Mouse (Mus musculus) lung, embryonic 16.5 days (tissue): ENCODE data around the gene B3galt5. TPM values are rescaled to one million over a fixed set of nuclear protein-coding genes. Genes with fewer than 3 reads are reported as not detected.
"Not testable (repeated sequence)": the region's sequence is repeated elsewhere in the genome, so short reads cannot be mapped to it uniquely, and the experiment has no call there.

Source experiments
- ATAC-seq: fragments of 200-750 bp; cut with Nextera tagmentation; 2 replicates; pipeline ENCODE4 v1.8.0; 2017; ENCODE audit warnings: low read depth, mild to moderate bottlenecking, moderate library complexity
- H3K27ac ChIP-seq: fragments of 300-500 bp; sonication (generic); 2 replicates; pipeline ENCODE4 v1.5.1; 2014; ENCODE audit warnings: mild to moderate bottlenecking, control low read depth, low read length
- H3K27me3 ChIP-seq: fragments of 300-500 bp; sonication (generic); 2 replicates; pipeline ENCODE4 v1.6.1; 2014; ENCODE audit warnings: low read depth, low read length, mixed read lengths; ENCODE audit not compliant: control insufficient read depth, insufficient read depth
- H3K36me3 ChIP-seq: fragments of 300-500 bp; sonication (generic); 2 replicates; pipeline ENCODE4 v1.6.1; 2014; ENCODE audit warnings: low read length; ENCODE audit not compliant: control insufficient read depth, insufficient read depth
- H3K4me1 ChIP-seq: fragments of 300-500 bp; sonication (generic); replicated peaks from 2 replicates; pipeline ENCODE4 v1.6.1; 2014; ENCODE audit warnings: low read length, mixed read lengths; ENCODE audit not compliant: control insufficient read depth, insufficient read depth
- H3K4me2 ChIP-seq: fragments of 300-500 bp; sonication (generic); 2 replicates; pipeline ENCODE4 v1.6.1; 2014; ENCODE audit warnings: low read depth, low read length, control low read depth
- H3K4me3 ChIP-seq: fragments of 300-500 bp; sonication (generic); 2 replicates; pipeline ENCODE4 v1.5.1; 2014; ENCODE audit warnings: mild to moderate bottlenecking, low read length, control low read depth
- H3K9ac ChIP-seq: fragments of 300-500 bp; sonication (generic); 2 replicates; pipeline ENCODE4 v1.6.1; 2014; ENCODE audit warnings: low read length, control low read depth
- H3K9me3 ChIP-seq: fragments of 300-500 bp; sonication (generic); 2 replicates; pipeline ENCODE4 v1.6.1; 2016; ENCODE audit warnings: low read length; ENCODE audit not compliant: control insufficient read depth
- WGBS: fragments of 180-500 bp; shearing (Covaris S2); extraction: QIAGEN DNeasy Blood & Tissue Kit; methylation state at CpG from one replicate; pipeline ENCODE4 v1.1.7; 2014; 5-methylcytosine and 5-hydroxymethylcytosine counted together
- polyA plus RNA-seq: library from polyadenylated mRNA; unstranded; fragments of >200 nt; fragmentation: Nextera tagmentation; extraction: Ambion mirVana; gene quantifications from 2 replicates; pipeline ENCODE4 v1.2.1, GENCODE M21; 2015

The B3galt5 gene
- polyA plus RNA-seq, 1 experiment from 2014 or later, result 2.5 TPM

GRCm38 (mm10) chr16:96323166-96323565 is 87.6 kb downstream of the B3galt5 start:
- Histone ChIP-seq H3K4me1 (peaks cover 6% of the 10 kb centered on the region), H3K36me3 (no peaks in the 10 kb centered on the region), H3K4me3 (no peak overlapping the region), H3K27ac (no peak overlapping the region), H3K4me2 (no peak overlapping the region), H3K9me3 (no peaks in the 10 kb centered on the region; the same call in 1 of the 2 replicates), H3K9ac (no peak overlapping the region), H3K27me3 (no peaks in the 10 kb centered on the region)
- WGBS, result 82% methylated on average over 4 of the region's 4 CpGs
- no peak for ATAC-seq

DNA sequence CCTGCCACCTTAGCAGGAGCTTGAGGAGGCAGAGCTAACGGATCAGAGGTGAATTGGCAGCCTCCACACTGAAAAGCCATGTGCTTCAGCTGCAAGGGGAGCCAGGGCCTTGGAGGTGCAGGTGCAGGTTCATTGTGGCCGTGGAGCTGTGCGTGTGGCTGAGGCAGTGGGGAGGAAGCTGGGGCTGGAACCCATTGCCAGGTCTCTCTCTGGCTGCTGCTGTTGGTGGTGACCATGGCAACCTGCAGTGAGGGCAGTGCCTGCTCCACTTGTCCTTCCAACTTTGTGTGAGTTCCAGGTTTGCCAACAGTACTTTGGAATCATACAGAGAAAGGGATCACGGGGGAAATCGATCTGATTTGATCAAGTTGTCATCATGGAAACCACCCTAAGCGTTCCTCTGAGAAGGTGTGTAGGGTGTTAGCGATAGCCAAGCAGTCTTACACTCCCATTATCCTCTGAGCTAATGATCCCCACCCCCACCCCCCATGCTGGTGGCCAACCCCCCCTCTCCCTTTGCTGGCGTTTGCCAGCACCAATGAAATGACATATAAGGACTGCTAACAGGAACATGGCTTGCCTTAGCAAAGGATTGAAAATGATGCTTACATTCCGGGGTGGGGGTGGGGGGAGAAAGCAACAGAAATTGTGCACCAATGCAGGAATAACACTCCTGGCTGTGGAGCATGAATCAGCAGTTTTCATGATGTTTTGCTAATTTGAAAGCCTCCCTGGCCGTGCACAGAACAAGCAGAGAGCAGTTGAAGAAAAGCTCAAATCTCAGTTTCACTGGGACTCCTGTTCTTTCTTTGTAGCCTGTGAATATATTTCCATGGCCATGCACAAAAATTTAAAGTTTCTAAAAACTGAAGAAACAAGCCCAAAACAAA is 90.8 kb downstream of the B3galt5 start:
- peak; percentile 72; the same call in 1 of the 2 replicates for ATAC-seq
- H3K4me1 ChIP-seq, result peaks cover 6% of the 10 kb centered on the region
- no peaks in the 10 kb centered on the region for H3K27me3 ChIP-seq
- 36% methylated on average over 10 of the region's 10 CpGs for WGBS
- no peak overlapping the region for H3K27ac ChIP-seq
- no peaks in the 10 kb centered on the region for H3K36me3 ChIP-seq
- peak overlapping the region; percentile 27; the same call in 1 of the 2 replicates for H3K4me2 ChIP-seq
- H3K9me3 ChIP-seq, result no peaks in the 10 kb centered on the region
- no peak overlapping the region for H3K9ac ChIP-seq
- H3K4me3 ChIP-seq, result no peak overlapping the region

GRCm38 (mm10) chr16:96327251-96327650 is 91.7 kb downstream of the B3galt5 start:
- not testable (repeated sequence) for H3K9ac ChIP-seq, H3K27ac ChIP-seq, H3K27me3 ChIP-seq, H3K4me3 ChIP-seq, H3K4me1 ChIP-seq, H3K36me3 ChIP-seq, H3K9me3 ChIP-seq, ATAC-seq
- peak overlapping the region; percentile 27; the same call in 1 of the 2 replicates for H3K4me2 ChIP-seq
- WGBS, result 26% methylated on average over 9 of the region's 9 CpGs

GRCm38 (mm10) chr16:96339570-96339969 is 104.0 kb downstream of the B3galt5 start:
- no peaks in the 10 kb centered on the region for H3K9me3 ChIP-seq
- H3K9ac ChIP-seq, result no peak overlapping the region
- no peaks in the 10 kb centered on the region for H3K27me3 ChIP-seq
- WGBS, result 82% methylated on average over 4 of the region's 4 CpGs
- H3K4me2 ChIP-seq, result no peak overlapping the region
- ATAC-seq, result no peak
- no peaks in the 10 kb centered on the region for H3K36me3 ChIP-seq
- no peak overlapping the region for H3K27ac ChIP-seq
- H3K4me3 ChIP-seq, result no peak overlapping the region
- no peaks in the 10 kb centered on the region for H3K4me1 ChIP-seq

DNA sequence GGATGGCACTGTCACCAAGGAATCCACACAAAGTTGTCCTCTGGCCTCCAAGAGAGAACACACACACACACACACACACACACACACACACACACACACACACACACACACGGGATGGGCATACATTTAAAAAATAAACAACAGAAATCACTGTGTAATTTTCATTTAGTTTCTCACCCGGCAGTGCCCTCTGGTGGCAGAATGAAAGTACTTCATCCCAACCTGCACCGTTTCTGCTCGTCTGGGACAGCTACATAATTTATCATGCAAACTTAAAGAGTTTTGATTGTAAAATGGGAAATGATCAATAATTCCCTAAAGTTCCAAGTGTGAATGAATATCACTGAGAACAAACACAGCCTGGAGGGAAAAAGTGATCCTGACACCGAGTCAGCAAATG is 105.7 kb downstream of the B3galt5 start:
- Histone ChIP-seq H3K9ac (no peak overlapping the region), H3K4me2 (no peak overlapping the region), H3K27ac (no peak overlapping the region), H3K9me3 (no peaks in the 10 kb centered on the region), H3K4me1 (no peaks in the 10 kb centered on the region), H3K36me3 (no peaks in the 10 kb centered on the region), H3K27me3 (no peaks in the 10 kb centered on the region), H3K4me3 (no peak overlapping the region)
- ATAC-seq, result no peak
- 9% methylated on average over 5 of the region's 5 CpGs for WGBS

- Histone ChIP-seq H3K4me2 (no peak overlapping the region), H3K9me3 (no peaks in the 10 kb centered on the region), H3K27ac (no peak overlapping the region), H3K27me3 (no peaks in the 10 kb centered on the region), H3K36me3 (no peaks in the 10 kb centered on the region), H3K4me3 (no peak overlapping the region), H3K9ac (no peak overlapping the region), H3K4me1 (no peaks in the 10 kb centered on the region)
- no peak for ATAC-seq
- 72% methylated on average over 4 of the region's 4 CpGs for WGBS
Measured at GRCm38 (mm10) chr16:96341945-96342344, 106.3 kb downstream of the B3galt5 start.

- Histone ChIP-seq H3K36me3 (no peaks in the 10 kb centered on the region), H3K9ac (no peak overlapping the region), H3K27ac (no peak overlapping the region), H3K4me3 (no peak overlapping the region), H3K4me1 (peaks cover 6% of the 10 kb centered on the region; the same call in 1 of the 2 replicates), H3K4me2 (no peak overlapping the region), H3K27me3 (no peaks in the 10 kb centered on the region), H3K9me3 (no peaks in the 10 kb centered on the region)
- WGBS, result 2% methylated on average over 10 of the region's 10 CpGs
- peak; percentile 75 for ATAC-seq
Measured at GRCm38 (mm10) chr16:96345117-96345516, 109.5 kb downstream of the B3galt5 start.

DNA sequence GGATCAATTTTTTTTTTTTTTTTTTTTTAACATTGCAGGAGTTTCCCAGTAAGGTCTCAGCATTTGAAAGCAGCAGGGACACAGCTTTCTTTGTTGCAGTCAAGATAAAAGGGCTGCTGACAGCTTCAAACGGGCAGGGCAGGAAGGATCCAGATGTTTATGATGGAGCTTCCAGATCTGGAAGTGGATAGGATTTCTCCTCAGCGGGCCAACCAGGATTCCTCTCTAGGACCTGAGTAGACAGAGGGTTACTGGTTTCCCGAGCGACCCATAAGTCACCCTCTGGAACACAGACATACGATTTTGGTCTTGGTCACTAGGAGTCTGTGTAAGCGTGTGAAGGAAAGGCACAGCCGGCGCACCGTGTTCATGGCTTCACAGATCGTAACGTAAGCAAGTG is 112.5 kb downstream of the B3galt5 start:
- WGBS, result 29% methylated on average over 11 of the region's 11 CpGs
- 0 out of 2 replicates have a peak, but pooled peaks have one; percentile 53 for ATAC-seq

DNA sequence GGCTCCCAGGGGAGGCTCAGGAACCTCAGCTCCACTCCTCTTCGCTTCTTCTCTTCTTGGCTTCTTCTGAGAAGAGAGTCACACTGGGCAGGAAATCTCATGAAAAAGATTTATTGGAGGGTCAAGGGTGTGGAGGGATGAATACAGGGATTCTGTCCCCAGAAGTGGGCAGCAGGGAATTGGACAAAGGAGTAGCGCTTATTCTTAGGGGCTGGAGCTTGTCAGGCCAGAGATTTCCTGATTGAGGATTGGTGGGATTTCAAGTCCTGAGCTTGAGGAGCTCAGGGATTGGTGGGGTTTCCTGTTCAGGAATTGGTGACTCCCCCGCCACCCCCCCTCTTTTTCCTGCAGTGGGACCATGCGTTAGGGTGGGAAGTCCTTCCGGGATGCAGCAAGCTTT is 113.2 kb downstream of the B3galt5 start:
- ATAC-seq, result no peak
- 58% methylated on average over 5 of the region's 5 CpGs for WGBS
- peaks cover 6% of the 10 kb centered on the region; the same call in 1 of the 2 replicates for H3K4me1 ChIP-seq
- H3K36me3 ChIP-seq, result no peaks in the 10 kb centered on the region
- H3K4me3 ChIP-seq, result no peak overlapping the region
- no peaks in the 10 kb centered on the region for H3K9me3 ChIP-seq
- H3K9ac ChIP-seq, result no peak overlapping the region
- H3K27ac ChIP-seq, result no peak overlapping the region
- no peak overlapping the region for H3K4me2 ChIP-seq
- H3K27me3 ChIP-seq, result no peaks in the 10 kb centered on the region

More for the DNA sequence above, 112.5 kb downstream of the B3galt5 start:
- Histone ChIP-seq H3K9me3 (no peaks in the 10 kb centered on the region), H3K4me2 (peak overlapping the region; percentile 26), H3K27ac (no peak overlapping the region), H3K4me1 (peaks cover 6% of the 10 kb centered on the region; the same call in 1 of the 2 replicates), H3K36me3 (no peaks in the 10 kb centered on the region), H3K4me3 (no peak overlapping the region), H3K27me3 (no peaks in the 10 kb centered on the region), H3K9ac (0 out of 2 replicates have a peak overlapping the region, but pooled peaks have one; percentile 18)
